Mouse (Mus musculus) hindbrain, embryonic 12.5 days (tissue): ENCODE data around the gene Asphd2. TPM values are rescaled to one million over a fixed set of nuclear protein-coding genes. Genes with fewer than 3 reads are reported as not detected.

Source experiments
- ATAC-seq: fragments of 200-750 bp; cut with Nextera tagmentation; 2 replicates; pipeline ENCODE4 v1.8.0; 2017; ENCODE audit warnings: moderate TSS enrichment; ENCODE audit not compliant: low FRiP score
- H3K27ac ChIP-seq: fragments of 300-500 bp; sonication (generic); 2 replicates; pipeline ENCODE4 v1.5.1; 2016; ENCODE audit warnings: mild to moderate bottlenecking
- H3K27me3 ChIP-seq: fragments of 300-500 bp; sonication (generic); 2 replicates; pipeline ENCODE4 v1.6.1; 2016; ENCODE audit warnings: mild to moderate bottlenecking
- H3K36me3 ChIP-seq: fragments of 300-500 bp; sonication (generic); 2 replicates; pipeline ENCODE4 v1.6.1; 2016; ENCODE audit warnings: mild to moderate bottlenecking
- H3K4me1 ChIP-seq: fragments of 300-500 bp; sonication (generic); 2 replicates; pipeline ENCODE4 v1.6.1; 2016
- H3K4me2 ChIP-seq: fragments of 300-500 bp; sonication (generic); replicated peaks from 2 replicates; pipeline ENCODE4 v1.6.1; 2016; ENCODE audit warnings: mild to moderate bottlenecking
- H3K4me3 ChIP-seq: fragments of 300-500 bp; sonication (generic); 2 replicates; pipeline ENCODE4 v1.5.1; 2016; ENCODE audit warnings: mild to moderate bottlenecking
- H3K9ac ChIP-seq: fragments of 300-500 bp; sonication (generic); 2 replicates; pipeline ENCODE4 v1.6.1; 2016; ENCODE audit warnings: mild to moderate bottlenecking, moderate library complexity
- H3K9me3 ChIP-seq: fragments of 300-500 bp; sonication (generic); replicated peaks from 2 replicates; pipeline ENCODE4 v1.6.1; 2016; ENCODE audit warnings: mild to moderate bottlenecking
- WGBS: fragments of 180-500 bp; shearing (Covaris S2); methylation state at CpG from one replicate; pipeline ENCODE4 v1.1.7; 2016; 5-methylcytosine and 5-hydroxymethylcytosine counted together
- polyA plus RNA-seq: library from polyadenylated mRNA; unstranded; fragments of >200 nt; fragmentation: Nextera tagmentation; extraction: Ambion mirVana; gene quantifications from 2 replicates; pipeline ENCODE4 v1.2.1, GENCODE M21; 2016

Asphd2 gene
- polyA plus RNA-seq, 1 experiment from 2014 or later, result 66.1 TPM

DNA sequence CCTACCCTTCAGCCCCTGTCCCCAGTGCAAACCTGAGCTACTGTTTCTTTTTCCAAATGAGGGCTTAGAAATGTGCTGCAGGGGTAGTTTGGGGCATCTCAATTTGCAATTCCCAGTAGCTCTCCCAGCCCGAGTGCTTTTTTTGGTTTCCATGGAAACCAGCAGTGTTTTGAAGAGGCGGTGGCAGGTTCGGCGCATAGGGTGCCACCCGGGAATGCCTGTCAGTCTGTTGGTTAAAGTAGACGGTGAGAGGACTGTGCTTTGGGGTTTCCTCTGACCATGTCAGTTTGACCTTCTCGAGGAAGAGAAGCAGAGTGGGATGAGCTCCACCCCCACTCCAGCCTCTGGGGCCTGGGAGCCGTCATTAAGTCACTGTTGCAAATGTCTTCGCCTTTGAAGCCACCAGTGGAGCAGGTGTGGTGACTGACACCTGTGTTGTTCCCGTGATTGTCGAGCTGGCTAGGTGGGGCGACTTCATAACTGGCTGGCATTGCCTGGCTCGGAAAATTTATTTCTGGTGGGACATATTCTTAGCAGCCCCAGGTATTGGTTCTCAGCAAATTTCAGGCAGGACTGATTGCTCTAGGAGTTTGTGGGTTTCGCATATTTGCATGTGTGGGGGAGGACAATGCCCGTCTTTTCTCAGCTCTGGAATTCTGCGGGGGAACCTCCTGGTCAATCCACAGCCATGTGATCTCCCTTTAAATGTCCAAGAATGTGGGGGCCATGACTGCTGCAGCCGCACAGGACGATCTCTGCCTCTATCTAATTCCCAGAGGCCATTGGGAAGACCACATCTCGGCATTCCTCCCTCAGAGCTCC, 17.1 kb upstream of the Asphd2 start:
- peak overlapping the region; percentile 75 for H3K27ac ChIP-seq
- peak; percentile 69 for ATAC-seq
- no peaks in the 10 kb centered on the region for H3K9me3 ChIP-seq
- H3K36me3 ChIP-seq, result no peaks in the 10 kb centered on the region
- WGBS, result 13% methylated on average over 19 of the region's 19 CpGs
- no peak overlapping the region for H3K9ac ChIP-seq
- peaks cover 30% of the 10 kb centered on the region for H3K4me1 ChIP-seq
- no peak overlapping the region for H3K4me3 ChIP-seq
- peak overlapping the region; percentile 36 for H3K4me2 ChIP-seq
- H3K27me3 ChIP-seq, result no peaks in the 10 kb centered on the region

GRCm38 (mm10) chr5:112411072-112411471, 16.4 kb upstream of the Asphd2 start:
- peaks cover 24% of the 10 kb centered on the region for H3K4me1 ChIP-seq
- peak overlapping the region; percentile 75 for H3K27ac ChIP-seq
- H3K36me3 ChIP-seq, result no peaks in the 10 kb centered on the region
- H3K27me3 ChIP-seq, result no peaks in the 10 kb centered on the region
- 27% methylated on average over 11 of the region's 11 CpGs for WGBS
- no peak overlapping the region for H3K9ac ChIP-seq
- peak overlapping the region; percentile 36 for H3K4me2 ChIP-seq
- no peaks in the 10 kb centered on the region for H3K9me3 ChIP-seq
- H3K4me3 ChIP-seq, result no peak overlapping the region
- ATAC-seq, result no peak

DNA sequence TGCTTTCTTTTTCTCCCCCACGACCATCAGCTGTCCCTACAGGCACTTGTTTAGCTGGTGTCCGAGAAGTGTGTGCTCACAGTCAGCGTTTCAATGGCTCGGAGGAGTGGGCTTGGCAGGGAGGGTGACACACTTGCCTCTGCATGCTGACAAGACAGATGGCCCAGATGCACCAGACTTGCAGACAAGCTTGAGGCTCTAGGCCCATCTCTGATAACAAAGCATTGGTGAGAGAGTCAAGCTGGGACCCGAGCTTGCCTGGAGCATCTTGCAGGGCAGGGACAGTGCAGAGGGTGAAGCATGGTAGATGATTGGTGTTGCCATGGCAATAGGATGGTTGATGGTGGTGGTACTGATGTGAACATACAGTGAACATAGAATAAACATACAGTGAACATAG, 14.6 kb upstream of the Asphd2 start:
- H3K36me3 ChIP-seq, result no peaks in the 10 kb centered on the region
- no peak overlapping the region for H3K4me3 ChIP-seq
- ATAC-seq, result no peak
- 60% methylated on average over 5 of the region's 5 CpGs for WGBS
- H3K27ac ChIP-seq, result peak overlapping the region; percentile 24; the same call in 1 of the 2 replicates
- H3K4me2 ChIP-seq, result no peak overlapping the region
- no peak overlapping the region for H3K9ac ChIP-seq
- H3K4me1 ChIP-seq, result peaks cover 24% of the 10 kb centered on the region
- no peaks in the 10 kb centered on the region for H3K9me3 ChIP-seq
- no peaks in the 10 kb centered on the region for H3K27me3 ChIP-seq

DNA sequence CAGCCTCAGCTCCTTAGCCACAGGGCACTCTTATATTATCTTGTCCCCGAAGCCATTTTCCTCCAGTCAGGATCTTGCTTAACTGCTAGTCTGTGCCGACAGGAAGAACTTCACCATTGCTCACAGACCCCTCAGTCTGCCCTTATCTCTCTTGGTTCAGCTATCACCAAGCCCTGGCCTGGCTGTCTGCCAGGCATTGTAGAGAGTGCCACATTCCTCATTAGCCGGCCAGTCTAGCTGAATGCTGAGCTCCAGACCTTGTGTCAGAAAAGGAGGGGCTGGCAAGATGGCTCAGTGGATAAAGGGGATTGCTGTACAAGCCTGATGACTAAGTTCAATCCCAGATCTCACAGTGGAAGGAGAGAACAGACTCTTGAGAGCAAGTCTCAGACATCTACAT, 11.4 kb upstream of the Asphd2 start:
- H3K36me3 ChIP-seq, result no peaks in the 10 kb centered on the region
- no peak overlapping the region for H3K27ac ChIP-seq
- no peaks in the 10 kb centered on the region for H3K27me3 ChIP-seq
- ATAC-seq, result no peak
- H3K4me2 ChIP-seq, result no peak overlapping the region
- H3K9me3 ChIP-seq, result no peaks in the 10 kb centered on the region
- H3K4me1 ChIP-seq, result peaks cover 9% of the 10 kb centered on the region
- 77% methylated on average over 3 of the region's 3 CpGs for WGBS
- no peak overlapping the region for H3K9ac ChIP-seq
- no peak overlapping the region for H3K4me3 ChIP-seq

GRCm38 (mm10) chr5:112402437-112402836, 7.8 kb upstream of the Asphd2 start:
- WGBS, result 63% methylated on average over 3 of the region's 3 CpGs
- Histone ChIP-seq H3K4me2 (no peak overlapping the region), H3K9me3 (no peaks in the 10 kb centered on the region), H3K4me3 (no peak overlapping the region), H3K36me3 (no peaks in the 10 kb centered on the region), H3K4me1 (no peaks in the 10 kb centered on the region), H3K27me3 (no peaks in the 10 kb centered on the region), H3K9ac (no peak overlapping the region), H3K27ac (no peak overlapping the region)
- ATAC-seq, result no peak

DNA sequence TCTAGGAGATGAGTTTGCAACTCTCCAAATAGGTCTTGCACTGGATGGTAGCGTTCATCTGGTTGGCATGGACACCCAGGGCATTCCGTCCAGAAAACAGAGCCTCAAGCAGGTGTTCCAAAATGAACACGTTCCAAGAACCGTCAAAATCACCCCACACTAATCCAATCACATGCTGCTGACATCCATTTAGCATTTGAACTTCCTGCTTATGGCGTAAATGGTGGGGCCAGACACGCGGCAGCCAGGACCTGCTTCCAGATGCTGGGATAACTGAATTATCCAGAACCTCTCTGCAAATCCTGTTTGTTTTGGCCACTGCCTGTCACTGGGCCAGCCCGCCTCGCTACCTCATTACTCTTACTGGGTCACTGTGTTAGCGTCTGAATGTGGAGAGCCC, 4.6 kb upstream of the Asphd2 start:
- Histone ChIP-seq H3K9me3 (no peaks in the 10 kb centered on the region), H3K9ac (no peak overlapping the region), H3K4me2 (no peak overlapping the region), H3K27me3 (no peaks in the 10 kb centered on the region), H3K4me1 (peaks cover 3% of the 10 kb centered on the region; the same call in 1 of the 2 replicates), H3K4me3 (no peak overlapping the region), H3K27ac (no peak overlapping the region), H3K36me3 (no peaks in the 10 kb centered on the region)
- 72% methylated on average over 10 of the region's 10 CpGs for WGBS
- no peak for ATAC-seq

DNA sequence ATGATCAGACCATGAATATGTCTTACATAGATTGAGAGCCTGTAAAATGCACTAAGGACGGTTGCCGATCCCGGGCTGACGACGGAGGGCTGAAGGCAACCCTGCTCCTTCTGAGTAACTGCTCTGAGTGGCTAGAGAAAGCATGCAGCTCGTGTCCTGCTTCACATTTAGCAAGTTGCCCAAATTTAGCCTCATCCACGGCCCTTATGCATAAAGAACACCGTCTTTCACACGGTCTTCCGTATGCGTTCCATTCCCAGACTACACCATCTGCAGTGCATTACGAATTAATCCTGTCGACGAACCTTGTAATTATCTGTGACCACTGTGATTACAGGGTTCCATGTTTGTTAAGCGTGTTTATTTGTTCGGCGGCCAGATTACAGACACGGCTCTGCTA, 1.4 kb upstream of the Asphd2 start:
- Histone ChIP-seq H3K9me3 (no peaks in the 10 kb centered on the region), H3K4me2 (no peak overlapping the region), H3K4me3 (no peak overlapping the region), H3K27me3 (peaks cover 7% of the 10 kb centered on the region), H3K9ac (no peak overlapping the region), H3K36me3 (peaks cover 6% of the 10 kb centered on the region), H3K4me1 (peaks cover 27% of the 10 kb centered on the region), H3K27ac (peak overlapping the region; percentile 82; the same call in 1 of the 2 replicates)
- ATAC-seq, result no peak
- 72% methylated on average over 18 of the region's 18 CpGs for WGBS

DNA sequence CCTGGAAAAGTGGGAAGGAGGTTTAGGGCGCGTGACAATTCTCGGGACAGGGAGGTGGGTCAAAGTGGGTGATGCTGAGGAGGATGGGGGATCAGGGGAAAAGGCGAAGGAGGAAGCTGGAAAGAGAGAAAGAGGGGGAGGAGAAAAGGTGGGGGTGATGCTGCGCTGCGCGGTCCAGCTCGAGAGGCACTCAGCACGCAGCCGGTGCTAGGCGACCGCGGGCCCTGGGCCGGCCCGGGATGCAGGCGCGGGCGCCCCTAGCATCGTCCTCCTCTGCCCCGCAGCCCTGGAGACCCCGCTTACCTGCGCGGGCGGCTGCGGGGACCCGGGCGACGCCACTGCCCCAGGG, 277 bp downstream of the Asphd2 start:
- Histone ChIP-seq H3K9me3 (no peaks in the 10 kb centered on the region), H3K27ac (peak overlapping the region; percentile 82; the same call in 1 of the 2 replicates), H3K4me3 (peak overlapping the region; percentile 65), H3K27me3 (peaks cover 7% of the 10 kb centered on the region), H3K4me1 (peaks cover 37% of the 10 kb centered on the region), H3K36me3 (peaks cover 11% of the 10 kb centered on the region), H3K4me2 (peak overlapping the region; percentile 79), H3K9ac (peak overlapping the region; percentile 76)
- peak; percentile 84 for ATAC-seq
- WGBS, result 2% methylated on average over 17 of the region's 28 CpGs

DNA sequence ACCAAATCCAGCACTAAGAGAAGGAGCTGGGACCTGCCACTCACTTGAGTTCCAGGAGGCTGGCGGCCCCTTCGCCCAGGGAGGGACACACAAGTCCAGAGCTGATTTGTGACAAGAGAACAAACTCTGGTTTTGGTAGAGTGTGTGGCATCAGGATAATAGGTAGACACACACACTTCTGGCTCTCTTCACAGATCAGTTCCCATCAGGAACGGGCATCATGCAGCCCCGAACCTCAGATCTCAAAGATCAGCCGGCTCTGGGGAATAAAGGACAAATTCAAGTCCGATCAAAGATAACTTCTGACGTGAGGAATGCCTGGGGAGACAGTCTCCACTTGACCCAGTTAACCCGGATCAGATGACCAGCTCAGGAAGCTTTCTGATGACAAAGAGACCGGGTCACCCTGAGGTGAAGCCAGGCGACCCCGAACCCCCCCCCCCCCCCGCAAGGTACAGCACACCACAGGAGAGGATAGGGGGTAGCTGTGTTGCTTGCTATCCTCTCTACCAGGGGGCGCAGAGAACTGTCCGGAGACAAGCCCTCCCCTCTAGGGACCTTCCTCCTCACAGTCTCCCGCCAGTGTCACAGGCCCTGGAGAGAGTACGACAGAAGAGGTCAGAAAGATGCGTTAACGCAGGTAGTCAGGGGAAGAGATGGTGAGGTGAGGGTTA, 788 bp downstream of the Asphd2 start:
- Histone ChIP-seq H3K4me3 (peak overlapping the region; percentile 65), H3K27ac (no peak overlapping the region), H3K9me3 (no peaks in the 10 kb centered on the region), H3K4me2 (peak overlapping the region; percentile 79), H3K9ac (peak overlapping the region; percentile 76), H3K27me3 (peaks cover 7% of the 10 kb centered on the region), H3K36me3 (peaks cover 13% of the 10 kb centered on the region), H3K4me1 (peaks cover 39% of the 10 kb centered on the region)
- 7% methylated on average over 18 of the region's 18 CpGs for WGBS
- peak; percentile 49 for ATAC-seq

DNA sequence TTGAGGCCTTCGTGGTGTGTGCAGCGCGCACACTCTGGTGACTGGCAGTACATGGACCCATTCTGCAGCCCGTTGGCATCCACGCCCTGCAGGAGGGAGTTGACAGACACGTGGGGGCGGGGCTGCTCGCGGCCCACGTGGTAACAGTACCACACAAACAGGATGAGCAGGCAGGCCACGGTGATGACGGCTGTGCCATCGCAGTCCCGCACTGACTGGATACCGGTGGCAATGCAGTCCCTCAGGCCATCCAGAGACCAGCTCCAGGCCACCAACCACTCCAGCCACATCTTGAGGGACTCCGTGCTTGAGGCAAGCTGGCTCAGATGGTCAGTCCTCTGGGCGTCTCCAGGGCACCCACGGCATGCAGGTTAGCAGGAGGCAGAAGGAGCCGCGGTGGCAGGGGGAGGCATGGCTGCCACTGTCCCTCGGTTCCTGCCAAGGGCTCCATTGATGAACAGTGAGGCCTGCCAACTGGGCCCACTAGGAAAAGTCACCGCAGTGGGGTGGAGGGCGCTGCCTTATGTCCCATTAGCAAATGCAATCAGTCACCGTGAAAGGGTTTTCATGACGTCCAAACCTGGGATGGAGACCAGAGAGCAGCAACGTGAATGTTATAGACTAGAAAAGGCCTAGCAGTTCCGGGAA, 2.9 kb downstream of the Asphd2 start:
- ATAC-seq, result no peak
- WGBS, result 62% methylated on average over 27 of the region's 27 CpGs
- no peak overlapping the region for H3K4me2 ChIP-seq
- peaks cover 25% of the 10 kb centered on the region for H3K36me3 ChIP-seq
- peaks cover 39% of the 10 kb centered on the region for H3K4me1 ChIP-seq
- peak overlapping the region; percentile 0; the same call in 1 of the 2 replicates for H3K9ac ChIP-seq
- H3K4me3 ChIP-seq, result no peak overlapping the region
- peaks cover 7% of the 10 kb centered on the region for H3K27me3 ChIP-seq
- no peaks in the 10 kb centered on the region for H3K9me3 ChIP-seq
- no peak overlapping the region for H3K27ac ChIP-seq

DNA sequence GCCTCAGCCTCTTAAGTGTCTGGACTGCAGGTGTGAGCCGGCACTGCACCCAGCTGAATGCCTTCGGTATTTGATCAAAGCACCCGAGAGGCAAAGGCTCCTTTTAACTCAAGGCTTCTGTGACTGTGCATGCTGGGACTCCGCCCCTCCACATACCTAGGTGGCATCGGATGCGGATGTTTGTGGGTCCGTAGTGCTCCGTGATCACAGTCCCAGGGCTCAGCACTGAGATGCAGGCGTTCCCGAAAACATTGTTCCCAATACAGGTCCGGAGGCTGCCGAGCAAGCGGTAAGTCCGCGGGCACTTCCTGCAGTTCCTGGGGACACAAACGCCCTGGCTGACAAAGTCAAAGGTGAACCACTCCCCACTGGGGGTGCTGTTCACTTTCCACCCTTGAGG, 3.7 kb downstream of the Asphd2 start:
- 55% methylated on average over 16 of the region's 16 CpGs for WGBS
- Histone ChIP-seq H3K4me1 (peaks cover 39% of the 10 kb centered on the region), H3K4me3 (no peak overlapping the region), H3K27me3 (peaks cover 7% of the 10 kb centered on the region), H3K4me2 (no peak overlapping the region), H3K9ac (no peak overlapping the region), H3K9me3 (no peaks in the 10 kb centered on the region), H3K36me3 (peaks cover 33% of the 10 kb centered on the region), H3K27ac (no peak overlapping the region)
- ATAC-seq, result no peak

- Histone ChIP-seq H3K27me3 (peaks cover 7% of the 10 kb centered on the region), H3K27ac (no peak overlapping the region), H3K36me3 (peaks cover 48% of the 10 kb centered on the region), H3K4me3 (no peak overlapping the region), H3K4me1 (peaks cover 36% of the 10 kb centered on the region), H3K9ac (no peak overlapping the region), H3K9me3 (no peaks in the 10 kb centered on the region), H3K4me2 (no peak overlapping the region)
- no peak for ATAC-seq
- 82% methylated on average over 9 of the region's 9 CpGs for WGBS
These were observed 5.3 kb downstream of the Asphd2 start for GRCm38 (mm10) chr5:112389352-112389751.
